Mouse (Mus musculus): ENCODE results near the gene Ubqln1. TPM values are rescaled to one million over a fixed set of nuclear protein-coding genes. Genes with fewer than 3 reads are reported as not detected.

Gene Ubqln1
- polyA plus RNA-seq, 1 experiment from 2014 or later, result 142 TPM

DNA sequence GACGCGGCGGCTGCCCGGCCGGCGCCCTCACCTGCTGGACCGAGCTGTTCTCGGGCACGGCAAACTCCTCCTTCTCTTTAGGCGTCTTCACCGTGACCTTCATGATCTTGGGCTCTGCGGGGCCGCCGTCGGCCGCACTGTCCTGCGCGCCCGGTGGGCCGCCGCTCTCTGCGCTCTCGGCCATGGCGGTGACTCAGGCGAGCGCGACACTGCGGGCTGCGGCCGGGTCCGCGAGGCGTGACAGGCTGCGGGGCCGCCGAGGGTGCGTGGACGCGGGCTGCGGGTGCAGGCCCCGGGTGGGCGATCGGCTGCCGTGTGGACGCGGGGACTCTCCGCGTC, 231 bp downstream of the Ubqln1 start:
- Histone ChIP-seq H3K4me2 (peak overlapping the region; percentile 86), H3K9me3 (no peaks in the 10 kb centered on the region), H3K4me3 (peak overlapping the region; percentile 95), H3K27ac (replicated peaks) (peak overlapping the region; percentile 92), H3K27me3 (no peaks in the 10 kb centered on the region), H3K4me1 (replicated peaks) (peaks cover 39% of the 10 kb centered on the region), H3K36me3 (no peaks in the 10 kb centered on the region), H3K9ac (peak overlapping the region; percentile 97)
- ATAC-seq (ENCODE audit: low read depth), result peak; percentile 82; the same call in 1 of the 2 replicates
- under 1% methylated on average over 45 of the region's 48 CpGs for WGBS

DNA sequence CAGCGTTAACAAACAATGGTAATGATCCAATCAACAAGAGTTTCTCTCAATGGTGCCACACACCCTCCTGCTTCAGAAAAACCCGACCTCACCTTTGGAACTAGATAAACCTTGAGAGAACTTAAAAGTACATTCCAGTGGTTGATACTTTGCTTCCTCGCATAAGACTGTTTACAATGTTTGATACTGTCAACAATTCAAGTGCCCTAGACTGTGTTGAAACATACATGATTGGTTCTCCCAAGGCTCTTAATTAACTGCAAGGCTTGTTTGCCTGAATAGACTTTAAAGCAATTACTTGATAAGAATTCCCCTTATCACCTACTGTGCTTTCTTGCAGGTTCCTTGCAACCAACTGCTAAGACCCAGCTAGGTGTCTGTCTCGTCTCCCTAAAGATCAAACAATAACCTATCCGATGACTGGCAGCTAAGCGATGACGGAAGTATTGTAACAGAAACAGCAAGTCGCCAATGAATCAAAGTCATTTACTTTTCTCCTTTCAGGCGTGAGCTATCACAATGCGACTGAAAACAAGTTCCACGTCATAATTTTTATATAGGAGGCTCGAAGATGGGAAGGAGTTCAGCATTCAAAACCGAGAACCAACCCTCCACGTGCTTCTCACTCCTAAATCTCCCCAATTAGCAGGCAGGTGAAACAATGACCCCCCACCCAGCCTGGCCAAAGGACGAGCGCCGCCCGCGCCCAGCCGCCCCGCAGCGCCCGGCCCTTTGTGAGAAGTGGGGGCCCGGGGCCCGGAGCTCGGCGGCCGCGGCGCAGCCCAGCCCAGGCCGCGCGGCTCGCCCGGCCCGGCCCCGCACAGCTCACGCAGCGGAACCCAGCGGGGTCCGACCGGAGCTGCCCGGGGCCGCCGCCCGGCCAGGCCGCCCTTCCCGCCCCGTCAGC, 854 bp downstream of the Ubqln1 start:
- Histone ChIP-seq H3K4me3 (peak overlapping the region; percentile 95), H3K27ac (replicated peaks) (peak overlapping the region; percentile 92), H3K27me3 (no peaks in the 10 kb centered on the region), H3K4me2 (peak overlapping the region; percentile 86), H3K4me1 (replicated peaks) (peaks cover 39% of the 10 kb centered on the region), H3K36me3 (no peaks in the 10 kb centered on the region), H3K9me3 (no peaks in the 10 kb centered on the region), H3K9ac (peak overlapping the region; percentile 97)
- 3% methylated on average over 31 of the region's 49 CpGs for WGBS
- ATAC-seq (ENCODE audit: low read depth), result peak; percentile 76

DNA sequence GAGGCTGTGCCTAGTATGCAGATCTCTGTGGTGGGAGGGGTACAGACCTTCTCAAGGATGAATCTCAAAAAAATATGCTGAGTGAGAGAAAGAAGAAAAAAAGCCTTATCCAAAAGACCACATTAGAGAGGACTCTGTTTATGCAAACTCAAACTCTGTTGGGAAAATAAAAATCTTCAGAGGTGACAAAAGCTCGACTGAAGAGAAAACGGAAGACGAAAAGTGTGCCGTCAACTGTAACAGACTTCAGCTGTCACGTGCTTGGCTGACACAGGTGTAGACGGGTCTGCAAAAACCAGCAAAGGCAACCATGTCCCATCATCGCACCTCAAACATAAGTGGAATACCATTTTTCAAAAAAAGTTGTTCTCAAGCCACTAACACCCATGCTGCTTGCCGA, 1.7 kb downstream of the Ubqln1 start:
- peak overlapping the region; percentile 86 for H3K4me2 ChIP-seq
- H3K4me1 ChIP-seq (replicated peaks), result peaks cover 39% of the 10 kb centered on the region
- H3K27ac ChIP-seq (replicated peaks), result no peak overlapping the region
- H3K9ac ChIP-seq, result peak overlapping the region; percentile 97
- WGBS, result 78% methylated on average over 8 of the region's 8 CpGs
- no peaks in the 10 kb centered on the region for H3K27me3 ChIP-seq
- peak overlapping the region; percentile 95 for H3K4me3 ChIP-seq
- H3K36me3 ChIP-seq, result no peaks in the 10 kb centered on the region
- no peaks in the 10 kb centered on the region for H3K9me3 ChIP-seq
- no peak for ATAC-seq (ENCODE audit: low read depth)

DNA sequence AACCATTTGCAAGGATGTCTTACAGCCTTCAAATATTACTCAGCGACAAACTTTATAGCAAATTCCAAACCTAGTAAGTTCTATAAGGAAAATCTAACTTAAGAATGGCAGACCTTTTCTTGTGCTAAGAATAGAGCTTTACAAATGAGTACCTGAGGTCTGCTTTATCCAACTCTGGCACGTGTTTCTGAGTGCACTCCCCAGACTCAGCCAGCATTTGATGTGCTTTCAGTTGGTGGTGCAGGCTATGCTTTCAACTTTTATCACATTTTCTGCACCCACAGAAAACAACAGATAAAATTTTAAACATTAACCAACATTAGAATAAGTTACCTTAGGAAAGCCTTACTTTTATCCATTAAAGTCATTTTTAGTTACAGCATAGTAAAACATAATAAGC, 2.9 kb downstream of the Ubqln1 start:
- Histone ChIP-seq H3K4me1 (replicated peaks) (peaks cover 39% of the 10 kb centered on the region), H3K27me3 (no peaks in the 10 kb centered on the region), H3K9ac (no peak overlapping the region), H3K27ac (replicated peaks) (no peak overlapping the region), H3K4me3 (no peak overlapping the region), H3K4me2 (no peak overlapping the region), H3K36me3 (no peaks in the 10 kb centered on the region), H3K9me3 (no peaks in the 10 kb centered on the region)
- 82% methylated on average over 2 of the region's 2 CpGs for WGBS
- ATAC-seq (ENCODE audit: low read depth), result no peak

DNA sequence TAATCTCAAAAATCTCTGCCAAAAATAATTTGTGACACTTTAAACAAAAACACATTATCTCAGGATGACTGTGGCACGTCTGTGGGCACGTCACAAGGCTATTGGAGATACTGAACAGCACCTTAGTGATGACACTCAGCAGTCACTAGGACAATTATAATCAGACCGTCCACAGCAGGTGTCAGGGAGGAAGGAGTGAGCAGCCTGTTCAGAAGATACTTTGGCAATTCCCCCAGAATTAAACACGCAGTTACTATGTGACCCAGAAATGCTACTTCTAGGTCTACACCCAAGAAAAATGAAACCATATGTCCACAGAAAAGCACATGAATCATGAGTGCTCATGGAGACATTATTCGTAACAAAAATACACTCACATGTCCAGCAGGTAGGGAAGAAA, 5.0 kb downstream of the Ubqln1 start:
- Histone ChIP-seq H3K9ac (no peak overlapping the region), H3K36me3 (no peaks in the 10 kb centered on the region), H3K4me3 (no peak overlapping the region), H3K4me2 (no peak overlapping the region), H3K4me1 (replicated peaks) (peaks cover 33% of the 10 kb centered on the region), H3K9me3 (no peaks in the 10 kb centered on the region), H3K27me3 (no peaks in the 10 kb centered on the region), H3K27ac (replicated peaks) (no peak overlapping the region)
- WGBS, result 82% methylated on average over 5 of the region's 5 CpGs
- no peak for ATAC-seq (ENCODE audit: low read depth)

DNA sequence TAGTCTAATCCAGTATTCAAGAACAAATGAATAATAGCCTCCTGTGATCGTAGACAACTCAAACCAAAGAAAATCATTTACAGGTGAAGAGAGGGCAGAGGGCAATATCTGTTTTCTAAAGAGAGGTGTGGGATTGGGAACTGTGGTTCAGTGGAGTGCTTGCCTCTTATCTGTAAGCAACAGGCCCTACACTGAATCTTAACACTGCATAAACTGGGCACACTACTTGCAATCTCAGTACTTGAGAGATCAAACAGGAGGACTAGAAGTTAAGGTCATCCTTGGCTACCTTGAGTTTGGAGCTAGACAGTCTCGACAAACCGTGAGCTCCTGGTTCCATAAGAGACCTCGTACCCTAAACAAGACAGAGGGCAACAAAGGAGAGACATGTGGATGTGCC, 9.4 kb downstream of the Ubqln1 start:
- Histone ChIP-seq H3K4me2 (no peak overlapping the region), H3K36me3 (no peaks in the 10 kb centered on the region), H3K9ac (no peak overlapping the region), H3K4me1 (replicated peaks) (peaks cover 16% of the 10 kb centered on the region; the same call in 1 of the 2 replicates), H3K4me3 (no peak overlapping the region), H3K27ac (replicated peaks) (no peak overlapping the region), H3K27me3 (no peaks in the 10 kb centered on the region), H3K9me3 (no peaks in the 10 kb centered on the region)
- ATAC-seq (ENCODE audit: low read depth), result no peak
- WGBS, result 86% methylated on average over 4 of the region's 4 CpGs

DNA sequence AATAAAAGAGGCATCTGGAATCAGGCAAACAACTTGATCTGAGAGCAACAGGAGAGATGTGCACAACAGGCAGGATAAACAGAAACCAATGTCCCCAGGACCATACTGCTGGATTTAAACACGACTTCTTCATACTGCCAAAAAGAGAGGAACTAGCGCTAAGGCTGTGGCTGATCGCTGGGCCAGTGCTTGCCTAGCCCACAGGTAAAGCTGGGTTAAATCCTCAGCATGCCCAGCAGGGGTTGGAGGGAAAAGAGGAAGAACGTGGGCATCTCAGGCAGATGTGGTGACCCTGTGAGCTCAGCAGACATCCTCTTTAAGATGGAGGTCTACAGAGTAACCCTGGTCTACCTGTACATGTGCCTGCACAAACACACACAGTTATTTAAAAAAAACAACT, 10.5 kb downstream of the Ubqln1 start:
- 79% methylated on average over 4 of the region's 4 CpGs for WGBS
- Histone ChIP-seq H3K4me3 (no peak overlapping the region), H3K4me1 (replicated peaks) (peaks cover 11% of the 10 kb centered on the region; the same call in 1 of the 2 replicates), H3K27ac (replicated peaks) (no peak overlapping the region), H3K27me3 (no peaks in the 10 kb centered on the region), H3K36me3 (no peaks in the 10 kb centered on the region), H3K4me2 (no peak overlapping the region), H3K9ac (no peak overlapping the region), H3K9me3 (no peaks in the 10 kb centered on the region)
- no peak for ATAC-seq (ENCODE audit: low read depth)

DNA sequence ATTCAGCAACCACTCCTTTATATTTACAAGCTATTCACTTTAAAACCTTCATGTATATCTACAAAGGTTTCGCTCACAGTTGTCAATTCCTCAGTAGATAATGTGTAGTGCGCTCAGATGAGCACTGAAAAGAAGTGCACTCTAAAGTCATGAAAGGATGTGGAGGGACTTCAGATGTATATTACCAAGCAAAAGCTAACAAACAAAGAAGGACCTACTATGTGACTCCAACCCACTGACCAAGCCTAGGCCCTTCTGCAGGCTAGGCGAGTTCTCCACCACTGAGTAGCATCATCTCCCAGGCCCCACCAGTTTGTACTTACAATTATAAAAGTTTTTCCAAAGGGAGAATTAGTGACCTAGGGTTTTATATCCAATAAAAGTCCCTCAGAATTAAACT, 11.3 kb downstream of the Ubqln1 start:
- no peak for ATAC-seq (ENCODE audit: low read depth)
- Histone ChIP-seq H3K36me3 (no peaks in the 10 kb centered on the region), H3K4me2 (no peak overlapping the region), H3K4me1 (replicated peaks) (peaks cover 11% of the 10 kb centered on the region; the same call in 1 of the 2 replicates), H3K9ac (no peak overlapping the region), H3K27ac (replicated peaks) (no peak overlapping the region), H3K4me3 (no peak overlapping the region), H3K27me3 (no peaks in the 10 kb centered on the region), H3K9me3 (no peaks in the 10 kb centered on the region)
- 92% methylated on average over 3 of the region's 3 CpGs for WGBS

DNA sequence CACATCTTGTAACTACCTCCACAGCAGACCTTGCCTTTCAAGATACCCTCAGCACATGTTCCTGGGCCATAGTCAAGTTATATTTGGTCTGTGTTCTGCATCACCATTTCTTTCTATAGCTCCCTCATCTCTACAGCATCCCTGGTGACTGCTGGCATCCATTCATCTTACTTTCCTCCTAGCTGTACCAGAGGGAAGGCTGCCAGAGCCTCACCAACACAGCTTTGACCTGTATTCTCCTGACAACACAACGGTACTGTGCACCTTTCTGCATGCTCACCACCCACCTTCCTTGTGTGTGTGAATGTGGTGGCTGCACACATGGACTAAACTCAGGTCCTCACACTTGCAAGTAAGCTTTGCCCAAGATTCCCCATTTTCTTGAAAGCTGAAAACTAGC, 12.6 kb downstream of the Ubqln1 start:
- Histone ChIP-seq H3K4me2 (no peak overlapping the region), H3K4me3 (no peak overlapping the region), H3K27me3 (no peaks in the 10 kb centered on the region), H3K9me3 (no peaks in the 10 kb centered on the region), H3K36me3 (peaks cover 3% of the 10 kb centered on the region), H3K4me1 (replicated peaks) (peaks cover 11% of the 10 kb centered on the region; the same call in 1 of the 2 replicates), H3K9ac (no peak overlapping the region), H3K27ac (replicated peaks) (no peak overlapping the region)
- 88% methylated on average over 1 of the region's 1 CpGs for WGBS
- no peak for ATAC-seq (ENCODE audit: low read depth)

DNA sequence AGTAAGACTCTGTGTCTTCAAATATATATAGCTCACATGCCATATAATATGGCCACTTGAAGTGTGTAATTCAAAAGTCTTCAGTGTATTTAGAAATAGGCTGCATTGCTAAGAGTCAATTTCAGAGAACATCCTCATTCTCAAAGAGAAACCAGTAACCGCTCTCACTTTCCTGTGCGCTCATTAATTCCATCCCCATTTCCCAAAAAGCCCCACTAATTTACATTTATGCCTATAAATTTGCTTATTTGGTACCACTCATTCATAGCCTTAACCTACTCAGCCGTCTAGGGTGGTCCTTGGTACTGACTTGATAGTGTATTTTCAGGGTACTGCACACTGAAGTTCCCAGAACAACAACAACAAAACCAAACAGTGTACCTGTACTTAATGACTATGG, 13.5 kb downstream of the Ubqln1 start:
- H3K27ac ChIP-seq (replicated peaks), result no peak overlapping the region
- no peak overlapping the region for H3K4me3 ChIP-seq
- no peak for ATAC-seq (ENCODE audit: low read depth)
- H3K4me1 ChIP-seq (replicated peaks), result peaks cover 11% of the 10 kb centered on the region; the same call in 1 of the 2 replicates
- H3K4me2 ChIP-seq, result no peak overlapping the region
- H3K27me3 ChIP-seq, result no peaks in the 10 kb centered on the region
- WGBS, result 92% methylated on average over 3 of the region's 3 CpGs
- no peaks in the 10 kb centered on the region for H3K9me3 ChIP-seq
- H3K9ac ChIP-seq, result no peak overlapping the region
- peaks cover 13% of the 10 kb centered on the region for H3K36me3 ChIP-seq

DNA sequence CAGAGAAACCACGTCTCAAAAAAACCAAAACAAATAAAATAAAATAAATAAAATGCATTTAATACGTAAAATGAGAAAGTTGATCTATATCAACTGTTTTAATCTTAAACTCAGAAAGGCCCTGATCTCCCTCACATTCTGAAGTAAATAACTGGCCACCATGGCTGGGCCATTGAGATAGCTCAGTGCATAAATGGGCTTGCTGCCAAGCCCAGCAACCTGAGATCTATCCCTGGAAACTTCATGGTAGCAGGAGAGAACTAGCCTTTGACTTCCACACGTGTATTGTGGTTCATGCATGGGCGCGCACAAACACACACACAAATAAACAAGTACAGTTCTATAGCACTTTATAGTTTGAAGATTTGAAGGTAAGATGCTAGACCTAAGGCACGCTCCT, 14.1 kb downstream of the Ubqln1 start:
- peaks cover 15% of the 10 kb centered on the region for H3K36me3 ChIP-seq
- peaks cover 11% of the 10 kb centered on the region; the same call in 1 of the 2 replicates for H3K4me1 ChIP-seq (replicated peaks)
- WGBS, result 91% methylated on average over 6 of the region's 6 CpGs

DNA sequence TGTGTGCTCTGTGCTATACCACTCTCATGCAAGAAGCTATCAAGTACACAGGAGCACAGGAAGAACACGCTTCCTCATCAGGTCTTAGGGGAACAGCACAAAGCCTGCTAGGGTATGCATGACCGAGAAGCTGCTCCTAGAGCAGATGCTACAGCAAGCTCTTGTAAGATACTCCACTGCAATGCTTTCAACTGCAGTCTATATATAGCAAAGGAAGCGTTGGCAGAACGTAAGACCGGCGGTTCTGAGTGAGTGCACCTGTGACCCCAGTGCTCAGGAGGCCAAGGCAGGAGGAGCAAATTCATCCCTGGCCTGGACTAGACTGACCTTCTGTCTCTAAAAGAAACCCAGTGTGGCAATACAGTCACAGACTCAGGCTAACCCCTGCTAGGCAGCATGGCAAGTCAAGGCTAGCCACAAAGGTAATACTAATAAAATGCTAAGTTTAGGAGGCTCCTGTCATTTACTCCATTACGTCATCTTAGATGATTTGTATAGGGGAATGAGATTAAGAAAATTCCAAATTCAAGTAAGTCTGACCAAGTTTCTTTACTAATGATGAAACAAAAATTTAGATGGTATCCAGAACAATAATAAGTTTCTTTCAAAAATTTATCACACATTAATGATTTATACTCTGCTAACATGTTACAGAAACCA, 17.3 kb downstream of the Ubqln1 start:
- Histone ChIP-seq H3K27me3 (no peaks in the 10 kb centered on the region), H3K27ac (replicated peaks) (no peak overlapping the region), H3K4me3 (no peak overlapping the region), H3K4me2 (no peak overlapping the region), H3K9ac (no peak overlapping the region), H3K9me3 (no peaks in the 10 kb centered on the region), H3K4me1 (replicated peaks) (peaks cover 4% of the 10 kb centered on the region; the same call in 1 of the 2 replicates), H3K36me3 (peaks cover 34% of the 10 kb centered on the region)
- WGBS, result 94% methylated on average over 7 of the region's 7 CpGs
- no peak for ATAC-seq (ENCODE audit: low read depth)

More for the DNA sequence above, 14.1 kb downstream of the Ubqln1 start:
- H3K27ac ChIP-seq (replicated peaks), result no peak overlapping the region
- H3K4me2 ChIP-seq, result no peak overlapping the region
- H3K9ac ChIP-seq, result no peak overlapping the region
- ATAC-seq (ENCODE audit: low read depth), result no peak
- no peaks in the 10 kb centered on the region for H3K27me3 ChIP-seq
- H3K4me3 ChIP-seq, result no peak overlapping the region
- no peaks in the 10 kb centered on the region for H3K9me3 ChIP-seq

Data from neural tube, embryonic 13.5 days (tissue).